Mouse (Mus musculus) skeletal muscle tissue, adult 2 months (tissue): Measurements from ENCODE around the gene Apc2.
A peak's percentile ranks its signal among the peaks of the same experiment; 100 is the strongest.

Source experiments
- DNase-seq: peaks from one replicate; pipeline ENCODE4 v3.0.0-alpha.2; 2012; ENCODE audit warnings: low read depth, low spot score

The Apc2 gene

DNA sequence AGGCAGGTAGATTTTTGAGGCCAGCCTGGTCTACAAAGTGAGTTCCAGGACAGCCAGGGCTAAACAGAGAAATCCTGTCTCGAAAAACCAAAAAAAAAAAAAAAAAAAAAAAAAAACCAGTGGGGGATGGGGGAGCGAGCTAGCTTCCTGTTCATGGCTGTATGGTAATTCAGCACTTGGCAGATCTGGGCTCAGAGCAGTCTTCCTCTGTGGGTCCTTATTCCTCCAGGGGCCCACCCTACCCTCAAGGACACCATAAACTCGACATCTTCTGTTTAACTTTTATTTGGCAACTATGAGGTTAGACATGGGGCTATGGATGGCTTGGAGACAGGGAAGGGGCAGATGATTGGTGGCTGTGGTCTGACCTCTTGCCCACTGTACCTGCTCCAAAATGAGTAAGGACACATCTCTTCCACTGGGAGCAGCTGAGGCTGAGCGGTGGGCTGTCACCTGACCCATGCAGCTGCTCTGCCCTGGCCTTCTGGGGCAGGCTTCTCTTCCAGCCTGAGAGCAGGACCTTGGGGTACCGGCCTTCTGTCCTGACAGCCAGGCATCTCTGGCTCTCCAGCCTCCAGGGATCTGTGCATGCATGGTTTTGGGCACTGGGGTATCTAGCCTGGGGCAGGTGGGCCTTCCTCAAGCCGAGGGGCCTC, 25.4 kb downstream of the Apc2 start:
- DNase-seq = no peak

DNA sequence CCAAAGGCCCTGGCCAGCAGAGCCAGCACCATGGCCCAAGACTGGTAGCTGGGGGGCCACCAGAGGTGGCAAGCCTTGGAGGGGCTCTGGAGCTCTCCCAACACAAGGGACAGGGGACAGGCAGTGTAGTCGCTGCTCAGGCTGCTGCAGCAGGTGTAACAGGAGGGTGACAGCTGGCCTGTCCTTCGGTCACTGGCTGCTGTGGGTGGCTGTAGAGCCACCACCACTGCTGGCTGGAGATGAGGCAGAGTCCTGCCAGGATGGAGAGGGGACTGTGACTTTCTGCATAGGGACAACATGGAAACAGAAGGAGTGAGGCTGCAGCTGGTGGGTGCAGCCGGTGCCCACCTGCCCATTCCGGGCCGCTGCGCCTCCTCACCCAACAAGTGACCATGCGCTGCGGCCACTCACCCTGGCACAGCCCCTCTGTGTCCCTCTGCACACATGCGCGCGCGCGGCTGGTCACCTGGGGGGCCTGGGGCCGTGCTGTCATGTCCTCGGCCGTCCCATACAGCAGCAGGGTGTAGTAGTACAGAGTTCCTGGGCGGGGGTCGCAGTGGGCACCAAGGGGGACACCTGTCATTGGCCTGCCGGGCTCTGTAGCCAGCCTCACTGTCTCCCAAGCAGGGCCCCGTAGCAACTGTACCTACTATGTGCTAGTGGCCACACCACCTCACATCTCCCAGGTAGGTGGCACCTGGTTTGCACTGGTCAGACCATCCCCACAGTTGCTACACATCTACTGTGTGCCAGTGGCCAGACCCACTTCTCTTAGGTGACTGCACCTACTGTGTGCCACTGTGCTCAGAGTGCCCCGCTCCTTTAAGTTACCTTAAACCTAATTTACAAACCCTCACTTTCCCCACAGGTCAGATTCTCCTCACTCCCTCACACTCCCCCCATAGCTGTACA, 26.1 kb downstream of the Apc2 start:
- no peak for DNase-seq

DNA sequence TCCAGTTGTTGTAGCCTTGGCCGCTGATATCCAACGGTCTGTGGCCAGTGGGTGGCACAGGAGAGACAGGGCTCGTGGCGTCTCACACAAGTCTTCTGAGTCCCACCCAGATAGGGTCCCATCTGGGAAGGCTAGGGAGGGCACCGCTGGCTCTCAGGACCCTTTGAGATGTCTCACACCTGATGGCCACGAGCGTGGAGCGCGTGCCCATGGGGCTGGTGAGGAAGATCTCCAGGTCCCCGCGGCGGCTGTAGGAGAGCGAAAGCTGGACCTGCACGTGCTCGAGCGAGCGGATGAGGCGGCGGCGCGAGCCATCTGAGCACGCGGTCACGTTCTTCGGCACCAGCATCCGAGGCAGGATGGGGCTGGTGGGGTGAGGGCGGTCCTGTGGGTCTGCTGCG, 27.0 kb downstream of the Apc2 start:
- DNase-seq = no peak

- peak; percentile 75 for DNase-seq
Observed at GRCm38 (mm10) chr10:80323261-80324119, 27.7 kb downstream of the Apc2 start.

GRCm38 (mm10) chr10:80324120-80325037, 28.6 kb downstream of the Apc2 start:
- DNase-seq = no peak

- DNase-seq = no peak
Observed at GRCm38 (mm10) chr10:80325045-80325444, 29.3 kb downstream of the Apc2 start.

- DNase-seq = peak; percentile 98
Observed at GRCm38 (mm10) chr10:80329273-80330081, 33.7 kb downstream of the Apc2 start, which contains the start of the genes Pcsk4 and Reep6. Pcsk4 (minus strand) TSS chr10:80329498. Reep6 (plus strand) TSS chr10:80329953.

DNA sequence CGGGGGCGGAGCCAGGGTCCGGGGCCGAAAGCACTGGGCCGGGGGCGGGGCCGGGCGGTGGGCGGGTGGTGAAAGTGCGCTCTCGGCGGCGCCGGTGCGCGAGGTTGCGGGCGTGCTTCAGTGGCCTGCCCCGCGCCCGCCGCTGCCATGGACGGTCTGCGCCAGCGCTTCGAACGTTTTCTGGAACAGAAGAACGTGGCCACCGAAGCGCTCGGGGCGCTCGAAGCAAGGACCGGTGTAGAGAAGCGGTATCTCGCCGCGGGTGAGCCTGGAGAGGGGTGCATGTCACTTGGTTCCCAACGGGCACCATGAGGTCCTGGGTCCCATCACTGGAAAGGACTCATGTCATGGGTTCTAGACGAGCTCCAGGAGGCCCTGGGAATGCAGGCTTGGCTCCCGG, 34.3 kb downstream of the Apc2 start:
- DNase-seq = no peak

GRCm38 (mm10) chr10:80330888-80331287, 35.1 kb downstream of the Apc2 start:
- DNase-seq = no peak

DNA sequence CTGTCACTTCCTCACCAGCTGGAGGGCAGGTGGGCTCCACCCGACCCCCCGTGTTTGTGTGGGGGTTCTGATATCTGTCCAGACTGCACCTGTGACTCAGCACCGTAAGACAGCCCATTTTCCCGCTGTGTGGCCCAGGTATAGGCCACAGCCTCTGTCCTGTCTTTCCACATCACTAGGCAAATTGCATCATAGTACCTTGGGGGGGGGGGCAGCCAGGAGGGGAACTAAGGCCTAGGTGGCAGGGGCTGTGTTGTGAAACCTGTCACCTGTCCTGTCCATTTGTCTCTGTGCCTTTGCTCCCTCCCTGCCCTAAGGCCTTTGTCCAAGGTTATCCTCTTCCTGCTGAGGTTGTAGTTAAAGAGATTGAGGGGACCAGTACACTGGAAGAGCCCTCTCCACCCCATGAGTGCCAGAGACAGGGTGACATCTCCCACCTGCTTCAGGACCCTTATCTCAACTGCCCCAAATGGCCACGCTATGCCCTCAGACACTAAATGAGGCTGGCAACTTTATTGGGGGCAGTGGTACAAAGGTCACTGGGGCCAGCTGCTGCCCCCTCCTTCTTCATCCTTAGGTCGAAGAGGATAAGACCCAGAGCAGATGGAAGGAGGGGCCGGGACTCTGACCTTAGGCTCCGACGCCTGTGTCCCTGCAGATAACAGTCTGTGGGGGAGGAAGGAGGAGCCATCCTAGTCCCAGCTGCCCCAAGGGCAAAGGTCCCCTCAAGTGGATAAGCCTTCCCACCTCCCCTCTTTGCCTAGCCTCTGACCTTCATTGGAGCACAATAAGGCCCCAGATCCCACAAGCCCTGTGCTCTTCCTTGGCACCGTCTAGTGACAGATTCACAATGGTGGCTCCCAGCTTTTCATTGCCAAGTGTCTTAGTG, 36.1 kb downstream of the Apc2 start:
- no peak for DNase-seq

DNA sequence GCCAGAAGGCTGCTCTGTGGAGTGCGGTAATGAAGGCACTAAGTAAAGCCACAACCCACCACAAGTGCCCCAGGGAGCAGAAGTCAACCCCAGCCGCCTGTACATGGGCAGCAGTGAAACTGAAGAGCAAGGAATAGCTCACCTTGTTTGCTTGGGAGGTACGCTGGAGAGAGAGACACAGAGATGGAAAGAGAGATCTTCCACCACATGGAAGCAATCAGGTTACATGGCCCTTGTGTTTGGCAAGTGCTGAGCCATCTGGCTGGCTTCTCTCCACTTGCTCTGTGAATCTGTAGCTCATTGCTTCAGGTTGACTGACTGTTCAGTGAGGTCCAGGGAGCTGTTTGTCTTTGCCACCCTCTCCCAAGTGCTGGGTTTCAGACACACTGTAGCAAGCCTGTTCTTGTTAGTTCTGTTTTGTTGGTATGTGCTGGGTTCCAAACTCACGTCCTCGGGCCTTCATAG, 36.8 kb downstream of the Apc2 start:
- DNase-seq = no peak

GRCm38 (mm10) chr10:80336263-80336662, 40.5 kb downstream of the Apc2 start:
- no peak for DNase-seq

GRCm38 (mm10) chr10:80339941-80340750, 44.4 kb downstream of the Apc2 start:
- DNase-seq = peak; percentile 79

DNA sequence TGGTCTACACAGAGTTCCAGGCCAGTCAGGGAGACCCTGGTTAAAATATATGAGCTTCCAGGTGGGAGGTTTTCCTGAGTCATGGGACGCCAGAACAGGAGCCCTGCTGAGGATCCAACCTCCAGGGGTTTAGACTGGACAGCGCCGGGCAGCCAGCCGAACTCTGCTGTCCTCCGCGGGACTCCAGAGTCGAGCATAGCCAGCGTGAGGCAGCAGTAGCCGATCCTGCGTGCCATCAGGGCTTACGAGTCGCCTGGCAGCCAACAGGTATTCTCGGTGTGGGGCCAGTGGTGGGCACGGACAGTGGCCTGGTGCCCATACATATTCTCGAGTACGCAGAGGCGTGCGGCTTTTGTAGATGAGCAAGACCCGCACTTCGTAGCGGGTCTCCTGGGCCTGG, 45.2 kb downstream of the Apc2 start:
- no peak for DNase-seq

GRCm38 (mm10) chr10:80341491-80342304, 45.9 kb downstream of the Apc2 start:
- no peak for DNase-seq

DNA sequence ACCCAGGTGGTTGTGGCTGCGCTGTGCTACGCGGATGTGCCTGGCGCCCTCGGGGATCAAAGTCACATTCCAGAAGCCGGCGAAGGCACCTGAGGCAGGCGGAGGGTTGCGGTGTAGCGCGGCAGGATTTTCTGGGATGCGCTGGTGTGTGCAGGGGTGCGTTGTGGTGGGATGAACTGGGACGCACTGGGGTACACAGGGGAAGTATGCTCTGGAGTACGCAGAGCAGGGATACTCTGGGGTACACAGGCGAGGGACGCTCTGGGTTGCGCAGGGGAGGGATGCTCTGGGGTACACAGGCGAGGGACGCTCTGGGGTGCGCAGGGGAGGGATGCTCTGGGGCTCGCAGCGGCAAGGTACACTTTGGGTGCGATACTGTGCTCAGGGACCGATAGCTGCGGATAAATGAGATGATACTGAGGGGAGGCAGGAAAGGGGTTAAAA, 46.5 kb downstream of the Apc2 start:
- no peak for DNase-seq
